Mouse (Mus musculus) heart, embryonic 16.5 days (tissue): Measurements from ENCODE around the gene Znhit3. TPM values are rescaled to one million over a fixed set of nuclear protein-coding genes. Genes with fewer than 3 reads are reported as not detected.

ENCODE experiments used
- ATAC-seq: fragments of 200-750 bp; cut with Nextera tagmentation; replicated peaks from 2 replicates; pipeline ENCODE4 v1.8.0; 2017; ENCODE audit warnings: moderate number of reproducible peaks; ENCODE audit not compliant: insufficient read depth, low FRiP score; ENCODE audit errors: extremely low read depth
- H3K27ac ChIP-seq: fragments of 300-500 bp; sonication (generic); 2 replicates; pipeline ENCODE4 v1.5.1; 2014; ENCODE audit warnings: mild to moderate bottlenecking, low read length, control low read depth, moderate library complexity
- H3K27me3 ChIP-seq: fragments of 300-500 bp; sonication (generic); 2 replicates; pipeline ENCODE4 v1.6.1; 2014; ENCODE audit warnings: low read length, mixed read lengths; ENCODE audit not compliant: control insufficient read depth, insufficient read depth
- H3K36me3 ChIP-seq: fragments of 300-500 bp; sonication (generic); 2 replicates; pipeline ENCODE4 v1.6.1; 2014; ENCODE audit not compliant: control insufficient read depth, insufficient read depth
- H3K4me1 ChIP-seq: fragments of 300-500 bp; sonication (generic); 2 replicates; pipeline ENCODE4 v1.6.1; 2014; ENCODE audit warnings: low read length, mixed read lengths; ENCODE audit not compliant: control insufficient read depth, insufficient read depth
- H3K4me2 ChIP-seq: fragments of 300-500 bp; sonication (generic); 2 replicates; pipeline ENCODE4 v1.6.1; 2014; ENCODE audit warnings: low read depth, mild to moderate bottlenecking, control low read depth, low read length
- H3K4me3 ChIP-seq: fragments of 300-500 bp; sonication (generic); 2 replicates; pipeline ENCODE4 v1.5.1; 2014; ENCODE audit warnings: mild to moderate bottlenecking, control low read depth, low read length
- H3K9ac ChIP-seq: fragments of 300-500 bp; sonication (generic); 2 replicates; pipeline ENCODE4 v1.6.1; 2014; ENCODE audit warnings: low read length, control low read depth
- H3K9me3 ChIP-seq: fragments of 300-500 bp; sonication (generic); replicated peaks from 2 replicates; pipeline ENCODE4 v1.6.1; 2016; ENCODE audit warnings: low read length; ENCODE audit not compliant: control insufficient read depth
- WGBS: fragments of 180-500 bp; shearing (Covaris S2); extraction: QIAGEN DNeasy Blood & Tissue Kit; methylation state at CpG from one replicate; pipeline ENCODE4 v1.1.7; 2014; 5-methylcytosine and 5-hydroxymethylcytosine counted together
- polyA plus RNA-seq: library from polyadenylated mRNA; unstranded; fragments of >200 nt; fragmentation: Nextera tagmentation; extraction: Ambion mirVana; gene quantifications from 2 replicates; pipeline ENCODE4 v1.2.1, GENCODE M21; 2015

The Znhit3 gene
- polyA plus RNA-seq, 1 experiment from 2014 or later: 37.6 TPM

GRCm38 (mm10) chr11:84914673-84915072 lies 1.5 kb downstream of the Znhit3 start:
- H3K9me3 ChIP-seq: no peaks in the 10 kb centered on the region
- ATAC-seq: no peak
- H3K27ac ChIP-seq: no peak overlapping the region
- H3K4me1 ChIP-seq: peaks cover 10% of the 10 kb centered on the region
- H3K9ac ChIP-seq: no peak overlapping the region
- no peak overlapping the region for H3K4me2 ChIP-seq
- WGBS: 82% methylated on average over 5 of the region's 5 CpGs
- peaks cover 21% of the 10 kb centered on the region for H3K36me3 ChIP-seq
- no peaks in the 10 kb centered on the region for H3K27me3 ChIP-seq
- H3K4me3 ChIP-seq: no peak overlapping the region

- no peaks in the 10 kb centered on the region for H3K27me3 ChIP-seq
- H3K36me3 ChIP-seq: peaks cover 48% of the 10 kb centered on the region
- H3K4me1 ChIP-seq: peaks cover 5% of the 10 kb centered on the region
- H3K9me3 ChIP-seq: no peaks in the 10 kb centered on the region
- H3K4me2 ChIP-seq: no peak overlapping the region
- no peak for ATAC-seq
- no peak overlapping the region for H3K9ac ChIP-seq
- H3K27ac ChIP-seq: no peak overlapping the region
- H3K4me3 ChIP-seq: no peak overlapping the region
- 77% methylated on average over 4 of the region's 4 CpGs for WGBS
These were observed 5.8 kb downstream of the Znhit3 start for GRCm38 (mm10) chr11:84910411-84910810.

- ATAC-seq: no peak
- WGBS: 85% methylated on average over 6 of the region's 6 CpGs
These were observed 7.7 kb downstream of the Znhit3 start for GRCm38 (mm10) chr11:84908480-84908879.

GRCm38 (mm10) chr11:84907081-84907480 lies 9.1 kb downstream of the Znhit3 start:
- Histone ChIP-seq H3K4me1 (no peaks in the 10 kb centered on the region), H3K36me3 (peaks cover 64% of the 10 kb centered on the region), H3K9ac (no peak overlapping the region), H3K4me3 (no peak overlapping the region), H3K9me3 (no peaks in the 10 kb centered on the region), H3K27ac (no peak overlapping the region), H3K4me2 (no peak overlapping the region), H3K27me3 (no peaks in the 10 kb centered on the region)
- ATAC-seq: no peak
- WGBS: 72% methylated on average over 3 of the region's 3 CpGs

More at GRCm38 (mm10) chr11:84908480-84908879, 7.7 kb downstream of the Znhit3 start:
- no peaks in the 10 kb centered on the region for H3K9me3 ChIP-seq
- no peak overlapping the region for H3K4me2 ChIP-seq
- no peaks in the 10 kb centered on the region for H3K27me3 ChIP-seq
- no peak overlapping the region for H3K4me3 ChIP-seq
- no peaks in the 10 kb centered on the region for H3K4me1 ChIP-seq
- H3K9ac ChIP-seq: no peak overlapping the region
- H3K27ac ChIP-seq: no peak overlapping the region
- peaks cover 56% of the 10 kb centered on the region for H3K36me3 ChIP-seq

- WGBS: 83% methylated on average over 9 of the region's 9 CpGs
- no peak overlapping the region for H3K4me2 ChIP-seq
- no peak for ATAC-seq
- peaks cover 61% of the 10 kb centered on the region for H3K36me3 ChIP-seq
- H3K27me3 ChIP-seq: no peaks in the 10 kb centered on the region
- H3K27ac ChIP-seq: no peak overlapping the region
- H3K9ac ChIP-seq: no peak overlapping the region
- no peaks in the 10 kb centered on the region for H3K4me1 ChIP-seq
- no peaks in the 10 kb centered on the region for H3K9me3 ChIP-seq
- H3K4me3 ChIP-seq: no peak overlapping the region
These were observed 11.5 kb downstream of the Znhit3 start for GRCm38 (mm10) chr11:84904597-84905144.

- Histone ChIP-seq H3K4me1 (no peaks in the 10 kb centered on the region), H3K9ac (no peak overlapping the region), H3K4me3 (no peak overlapping the region), H3K4me2 (no peak overlapping the region), H3K36me3 (peaks cover 31% of the 10 kb centered on the region), H3K27ac (no peak overlapping the region), H3K9me3 (no peaks in the 10 kb centered on the region), H3K27me3 (no peaks in the 10 kb centered on the region)
- 85% methylated on average over 15 of the region's 15 CpGs for WGBS
- no peak for ATAC-seq
These were observed 23.1 kb downstream of the Znhit3 start for GRCm38 (mm10) chr11:84893113-84893512.

- H3K36me3 ChIP-seq: peaks cover 31% of the 10 kb centered on the region
These were observed 24.5 kb downstream of the Znhit3 start for GRCm38 (mm10) chr11:84891705-84892104.

GRCm38 (mm10) chr11:84889492-84889891 lies 26.7 kb downstream of the Znhit3 start:
- WGBS: 91% methylated on average over 2 of the region's 2 CpGs
- Histone ChIP-seq H3K27me3 (no peaks in the 10 kb centered on the region), H3K4me2 (no peak overlapping the region), H3K4me1 (no peaks in the 10 kb centered on the region), H3K9me3 (no peaks in the 10 kb centered on the region), H3K9ac (no peak overlapping the region), H3K27ac (no peak overlapping the region), H3K36me3 (peaks cover 43% of the 10 kb centered on the region), H3K4me3 (no peak overlapping the region)
- ATAC-seq: no peak

More at GRCm38 (mm10) chr11:84891705-84892104, 24.5 kb downstream of the Znhit3 start:
- H3K4me2 ChIP-seq: no peak overlapping the region
- no peak for ATAC-seq
- H3K4me1 ChIP-seq: no peaks in the 10 kb centered on the region
- H3K27me3 ChIP-seq: no peaks in the 10 kb centered on the region
- WGBS: 91% methylated on average over 7 of the region's 7 CpGs
- H3K4me3 ChIP-seq: no peak overlapping the region
- no peak overlapping the region for H3K27ac ChIP-seq
- no peaks in the 10 kb centered on the region for H3K9me3 ChIP-seq
- H3K9ac ChIP-seq: no peak overlapping the region

- H3K4me1 ChIP-seq: no peaks in the 10 kb centered on the region
- H3K27ac ChIP-seq: no peak overlapping the region
- H3K4me2 ChIP-seq: no peak overlapping the region
- no peaks in the 10 kb centered on the region for H3K9me3 ChIP-seq
- no peak overlapping the region for H3K4me3 ChIP-seq
- no peak overlapping the region for H3K9ac ChIP-seq
- H3K36me3 ChIP-seq: peaks cover 52% of the 10 kb centered on the region
- WGBS: 94% methylated on average over 8 of the region's 8 CpGs
- no peak for ATAC-seq
- no peaks in the 10 kb centered on the region for H3K27me3 ChIP-seq
These were observed 28.1 kb downstream of the Znhit3 start for GRCm38 (mm10) chr11:84888025-84888424.
